Mouse (Mus musculus) CH12.LX (cell line): Measurements from ENCODE around the gene Minar1. TPM values are rescaled to one million over a fixed set of nuclear protein-coding genes. Genes with fewer than 3 reads are reported as not detected.

Source experiments
- DNase-seq: peaks from one replicate; pipeline ENCODE4 v3.0.0-alpha.2; 2013; ENCODE audit errors: extremely low read depth
- H3K27ac ChIP-seq: 2 replicates; pipeline ENCODE4 v1.5.1; 2012; ENCODE audit warnings: low read depth, mild to moderate bottlenecking, control low read depth, moderate library complexity; ENCODE audit not compliant: insufficient read depth
- H3K27me3 ChIP-seq: replicated peaks from 2 replicates; pipeline ENCODE3; 2012; ENCODE audit warnings: inconsistent platforms
- H3K36me3 ChIP-seq, 2 experiments: replicated peaks in 1 of 2; 2 replicates each; pipeline versions ENCODE3 to v1.6.1; 2012; ENCODE audit warnings: inconsistent platforms in 1 of 2, low read length in 1 of 2, mild to moderate bottlenecking in 1 of 2, mixed read lengths in 1 of 2, moderate library complexity in 1 of 2; ENCODE audit not compliant: control insufficient read depth in 1 of 2, insufficient read depth in 1 of 2
- H3K4me1 ChIP-seq, 2 experiments: 2 replicates each; pipeline ENCODE4 v1.6.1; 2012; ENCODE audit warnings: inconsistent platforms in 1 of 2, moderate library complexity in 1 of 2; ENCODE audit not compliant: insufficient read depth in 2 of 2, control insufficient read depth in 1 of 2
- H3K4me2 ChIP-seq: 2 replicates; pipeline ENCODE4 v1.6.1; 2012; ENCODE audit warnings: low read depth, mild to moderate bottlenecking, control low read depth; ENCODE audit not compliant: poor library complexity, insufficient read depth, severe bottlenecking
- H3K4me3 ChIP-seq, 3 experiments: fragments of 150-350 bp in 1 of 3; sonication (generic) in 1 of 3; replicated peaks in 1 of 3; 2 replicates each; pipeline versions ENCODE3 to v1.5.1; 2011 to 2012; ENCODE audit warnings: low read depth in 2 of 3, low read length in 2 of 3, mild to moderate bottlenecking in 2 of 3, moderate library complexity in 2 of 3, control low read depth in 1 of 3, improper control_type of control experiment in 1 of 3, inconsistent platforms in 1 of 3, mixed read lengths in 1 of 3; ENCODE audit not compliant: poor library complexity in 1 of 3
- H3K79me2 ChIP-seq: replicated peaks from 2 replicates; pipeline ENCODE4 v1.6.1; 2012; ENCODE audit warnings: mild to moderate bottlenecking, moderate library complexity; ENCODE audit not compliant: control insufficient read depth, poor library complexity, insufficient read depth, severe bottlenecking; ENCODE audit errors: extremely low read depth
- H3K9ac ChIP-seq: 2 replicates; pipeline ENCODE4 v1.6.1; 2012; ENCODE audit warnings: low read depth, mild to moderate bottlenecking, control low read depth, moderate library complexity; ENCODE audit not compliant: insufficient read depth
- H3K9me3 ChIP-seq: replicated peaks from 2 replicates; pipeline ENCODE3; 2012; ENCODE audit warnings: low read length, inconsistent platforms, mixed read lengths
- BHLHE40 ChIP-seq: IDR thresholded peaks from 2 replicates; pipeline ENCODE4 v1.6.1; 2011; ENCODE audit warnings: mild to moderate bottlenecking, low read depth, low read length, improper control_type of control experiment
- CHD1 ChIP-seq: IDR thresholded peaks from 2 replicates; pipeline ENCODE4 v1.6.1; 2012; ENCODE audit warnings: low read depth, low read length, improper control_type of control experiment, inconsistent platforms
- CTCF ChIP-seq, 2 experiments: IDR thresholded peaks in 1 of 2; conservative IDR thresholded peaks in 1 of 2; 2 replicates each; pipeline ENCODE4 v1.5.1; 2011 to 2012; ENCODE audit warnings: low read depth in 2 of 2, low read length in 2 of 2, improper control_type of control experiment in 1 of 2, inconsistent platforms in 1 of 2, mild to moderate bottlenecking in 1 of 2, moderate library complexity in 1 of 2
- E2F4 ChIP-seq: IDR thresholded peaks from 2 replicates; pipeline ENCODE4 v1.6.1; 2011; ENCODE audit warnings: low read depth, low read length, improper control_type of control experiment; ENCODE audit not compliant: insufficient replicate concordance
- ETS1 ChIP-seq: conservative IDR thresholded peaks from 2 replicates; pipeline ENCODE4 v1.6.1; 2012; ENCODE audit warnings: low read depth, mild to moderate bottlenecking, inconsistent platforms, low read length, improper control_type of control experiment, moderate library complexity
- HCFC1 ChIP-seq: IDR thresholded peaks from 2 replicates; pipeline ENCODE4 v1.6.1; 2012; ENCODE audit warnings: low read depth, mild to moderate bottlenecking, inconsistent platforms, low read length, improper control_type of control experiment
- IRF4 ChIP-seq: IDR thresholded peaks from 2 replicates; pipeline ENCODE4 v1.6.1; 2014; ENCODE audit warnings: low read depth, mild to moderate bottlenecking, inconsistent platforms, low read length, improper control_type of control experiment
- MAX ChIP-seq: IDR thresholded peaks from 2 replicates; pipeline ENCODE4 v1.6.1; 2011; ENCODE audit warnings: low read length, improper control_type of control experiment
- NELFE ChIP-seq: IDR thresholded peaks from 2 replicates; pipeline ENCODE4 v1.6.1; 2011; ENCODE audit warnings: low read depth, low read length, improper control_type of control experiment
- POLR2A ChIP-seq: IDR thresholded peaks from 2 replicates; pipeline ENCODE4 v1.6.1; 2011; ENCODE audit warnings: low read depth, mild to moderate bottlenecking, improper control_type of control experiment, low read length
- POLR2AphosphoS2 ChIP-seq: IDR thresholded peaks from 2 replicates; pipeline ENCODE4 v1.6.1; 2011; ENCODE audit warnings: low read depth, low read length, improper control_type of control experiment
- RCOR1 ChIP-seq: conservative IDR thresholded peaks from 2 replicates; pipeline ENCODE4 v1.6.1; 2012; ENCODE audit warnings: low read depth, mild to moderate bottlenecking, inconsistent platforms, low read length, improper control_type of control experiment
- SIN3A ChIP-seq: IDR thresholded peaks from 2 replicates; pipeline ENCODE4 v1.6.1; 2012; ENCODE audit warnings: low read length, improper control_type of control experiment, inconsistent platforms
- TBP ChIP-seq: conservative IDR thresholded peaks from 2 replicates; pipeline ENCODE4 v1.6.1; 2011; ENCODE audit warnings: low read depth, low read length, improper control_type of control experiment
- TCF12 ChIP-seq: IDR thresholded peaks from 2 replicates; pipeline ENCODE4 v1.6.1; 2014; ENCODE audit warnings: low read depth, mild to moderate bottlenecking, inconsistent platforms, low read length, improper control_type of control experiment
- ZC3H11A ChIP-seq: IDR thresholded peaks from 2 replicates; pipeline ENCODE4 v1.6.1; 2012; ENCODE audit warnings: low read depth, mild to moderate bottlenecking, inconsistent platforms, low read length, improper control_type of control experiment
- ZMIZ1 ChIP-seq: IDR thresholded peaks from 2 replicates; pipeline ENCODE4 v1.6.1; 2012; ENCODE audit warnings: low read depth, mild to moderate bottlenecking, inconsistent platforms, low read length, improper control_type of control experiment
- ZNF384 ChIP-seq: IDR thresholded peaks from 2 replicates; pipeline ENCODE4 v1.6.1; 2012; ENCODE audit warnings: low read depth, low read length, improper control_type of control experiment, inconsistent platforms
- dilution Hi-C: fragments of 300-500 bp; cut with MboI; formaldehyde crosslinking; loops from 2 replicates; pipeline ENCODE4 v1.14.3; 2020; ENCODE audit warnings: low sequenced_read_pairs; ENCODE audit not compliant: extremely low pct_unique_long_range_greater_than_20kb, extremely low pct_ligation_motif_present
- in situ Hi-C: fragments of 300-500 bp; cut with MboI; formaldehyde crosslinking; loops from 3 replicates; pipeline ENCODE4 v1.14.3; 2019; ENCODE audit warnings: low sequenced_read_pairs, low pct_ligation_motif_present, low pct_unique_long_range_greater_than_20kb, mixed read lengths
- polyA plus RNA-seq: library from polyadenylated mRNA; unstranded; fragments of >175 nt; gene quantifications from 2 replicates; pipeline ENCODE4 v1.2.1, GENCODE M21; 2012; ENCODE audit warnings: low read depth; ENCODE audit not compliant: insufficient read length
- total RNA-seq, 2 experiments: library from RNA; depleted of rRNA; stranded (reverse); fragments of 300-350 nt in 1 of 2; fragments of >200 nt in 1 of 2; gene quantifications; 2 replicates each; pipeline ENCODE4 v1.2.3; 2012 to 2014

The Minar1 gene
- total and polyA plus RNA-seq, 3 experiments: 0.25 TPM; not detected in 2

DNA sequence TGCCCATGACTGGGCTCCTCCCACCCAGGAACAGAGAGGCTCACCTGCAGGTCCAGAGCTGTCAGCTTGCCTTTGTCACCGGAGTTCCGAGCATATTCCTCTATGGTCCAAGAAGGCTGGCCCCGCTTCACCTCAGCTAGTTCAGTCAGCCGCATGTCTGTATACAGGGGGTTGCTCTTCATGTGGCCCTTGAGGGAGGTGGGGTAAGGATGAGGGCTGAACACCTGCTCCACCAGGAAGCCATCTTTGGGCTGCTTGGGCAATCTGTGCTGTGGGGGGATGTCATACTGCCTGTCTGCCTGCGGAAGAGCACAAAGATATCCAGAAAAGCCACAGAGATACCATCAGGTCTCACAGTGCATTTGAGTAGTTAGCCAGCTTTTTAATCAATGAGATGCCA lies 26.5 kb downstream of the Minar1 start:
- TF ChIP-seq HCFC1: no peak
- no peak for TF ChIP-seq TCF12
- no peak for TF ChIP-seq CHD1
- no peak for TF ChIP-seq TBP
- no peak overlapping the region for H3K9ac ChIP-seq
- no peaks in the 10 kb centered on the region for H3K4me1 ChIP-seq
- DNase-seq: no peak
- H3K9me3 ChIP-seq: no peaks in the 10 kb centered on the region
- no peak overlapping the region for H3K4me2 ChIP-seq
- no peaks in the 10 kb centered on the region for H3K36me3 ChIP-seq
- in situ Hi-C loops: no loop called here
- no peak overlapping the region for H3K4me3 ChIP-seq
- dilution Hi-C loops: no loop called here
- no peaks in the 10 kb centered on the region for H3K79me2 ChIP-seq
- no peaks in the 10 kb centered on the region for H3K27me3 ChIP-seq
- H3K27ac ChIP-seq: no peak overlapping the region

DNA sequence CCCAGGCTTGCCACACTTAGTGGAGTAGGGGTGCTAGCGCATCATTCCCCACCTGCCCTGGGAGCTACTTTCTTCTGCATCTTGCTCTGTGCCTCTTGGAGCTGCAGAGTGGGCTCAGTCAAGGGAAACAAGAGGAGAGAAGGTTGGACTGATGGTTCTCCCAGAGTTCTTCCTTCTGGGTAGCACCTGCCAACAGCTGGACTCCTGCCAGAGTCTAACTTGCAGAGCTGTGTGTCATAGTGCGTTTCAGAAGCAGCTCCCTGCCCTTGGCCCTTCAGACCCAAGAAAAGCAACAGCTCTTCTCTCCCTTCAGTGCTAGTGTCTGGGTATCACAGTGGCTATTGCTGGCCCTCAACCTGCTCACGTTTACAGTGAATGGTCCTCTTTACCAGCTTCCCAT lies 30.5 kb downstream of the Minar1 start:
- Histone ChIP-seq H3K4me1 (peaks cover 0 to 2% of the 10 kb centered on the region in 2 experiments; a peak in 1 of 4 replicates), H3K9ac (no peak overlapping the region), H3K36me3 (no peaks in the 10 kb centered on the region), H3K4me3 (no peak overlapping the region), H3K27me3 (no peaks in the 10 kb centered on the region), H3K79me2 (no peaks in the 10 kb centered on the region), H3K4me2 (no peak overlapping the region), H3K27ac (no peak overlapping the region), H3K9me3 (no peaks in the 10 kb centered on the region)
- no peak for DNase-seq
- dilution Hi-C loops: no loop called here
- in situ Hi-C loops: no loop called here
- TF ChIP-seq RCOR1 (no peak), E2F4 (no peak), POLR2A (no peak), NELFE (no peak), BHLHE40 (no peak), POLR2AphosphoS2 (no peak), MAX (no peak), CTCF (conservative IDR thresholded peaks at IDR 0.05 in 1 of 2, IDR thresholded peaks at IDR 0.05 in 1 of 2; ENCODE audit: low read depth in 2 of 2, low read length in 2 of 2) (no peak), IRF4 (no peak), HCFC1 (no peak), TBP (no peak), ZNF384 (no peak), ETS1 (no peak), ZC3H11A (no peak), CHD1 (no peak), SIN3A (no peak), ZMIZ1 (no peak)
